Mouse (Mus musculus): ENCODE data around the gene Pga5.

DNA sequence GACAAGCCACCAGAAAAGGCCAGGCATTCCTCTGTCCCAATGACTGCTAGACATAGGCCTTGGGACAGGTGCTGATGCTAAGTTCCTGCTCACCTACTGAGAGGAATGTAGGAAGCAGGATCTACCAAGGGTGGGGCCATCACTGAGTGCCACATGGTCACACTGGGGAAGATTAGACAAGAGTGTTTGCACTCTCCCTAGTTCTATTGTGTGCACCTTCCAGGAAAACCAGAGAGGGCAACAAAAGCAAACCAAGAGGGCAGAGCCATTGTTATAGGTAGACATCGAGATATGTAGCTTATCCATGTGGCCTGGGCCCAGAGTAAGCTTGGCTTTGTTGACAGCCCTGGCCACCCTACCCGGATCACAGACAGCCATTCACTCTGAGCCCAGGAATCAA lies 7.9 kb upstream of the Pga5 start:
- TF ChIP-seq NELFE (IDR thresholded peaks at IDR 0.05; ENCODE audit: low read depth, low read length) (no peak), MYC (IDR thresholded peaks at IDR 0.05; ENCODE audit: low read depth, low read length) (no peak), NRF1 (IDR thresholded peaks at IDR 0.05; ENCODE audit: low read depth, low read length) (no peak), EP300 (IDR thresholded peaks at IDR 0.05; ENCODE audit: low read length) (no peak), ZC3H11A (IDR thresholded peaks at IDR 0.05; ENCODE audit: low read depth, low read length) (no peak), MAX (IDR thresholded peaks at IDR 0.05; ENCODE audit: low read length) (no peak), GABPA (IDR thresholded peaks at IDR 0.05; ENCODE audit: insufficient replicate concordance, low read depth, low read length) (no peak), USF2 (conservative IDR thresholded peaks at IDR 0.05; ENCODE audit: low read depth, low read length) (no peak), UBTF (IDR thresholded peaks at IDR 0.05; ENCODE audit: low read depth, low read length) (no peak), POLR2A (IDR thresholded peaks at IDR 0.05; ENCODE audit: low read depth, low read length) (no peak)

Data from CH12.LX (cell line).